Mouse (Mus musculus) liver, embryonic 16.5 days (tissue): ENCODE measurements at regions not wholly inside any gene's neighbourhood (a gene's known extent, or its start where the extent isn't known, plus 50 kb on each side); places are given as distances from the start of the nearest gene placed in this dataset.

Experiments
- ATAC-seq: fragments of 200-750 bp; cut with Nextera tagmentation; 2 replicates; pipeline ENCODE4 v1.8.0; 2017; ENCODE audit warnings: low read depth, mild to moderate bottlenecking, moderate number of reproducible peaks, moderate library complexity
- H3K27ac ChIP-seq: fragments of 300-500 bp; sonication (generic); 2 replicates; pipeline ENCODE4 v1.5.1; 2014; ENCODE audit warnings: mild to moderate bottlenecking, low read length
- H3K27me3 ChIP-seq: fragments of 300-500 bp; sonication (generic); 2 replicates; pipeline ENCODE4 v1.6.1; 2014; ENCODE audit warnings: low read depth, low read length, mixed read lengths; ENCODE audit not compliant: control insufficient read depth, insufficient read depth
- H3K36me3 ChIP-seq: fragments of 300-500 bp; sonication (generic); 2 replicates; pipeline ENCODE4 v1.6.1; 2014; ENCODE audit warnings: mild to moderate bottlenecking; ENCODE audit not compliant: control insufficient read depth, insufficient read depth
- H3K4me1 ChIP-seq: fragments of 300-500 bp; sonication (generic); 2 replicates; pipeline ENCODE4 v1.6.1; 2014; ENCODE audit warnings: low read depth, low read length, mixed read lengths; ENCODE audit not compliant: control insufficient read depth
- H3K4me2 ChIP-seq: fragments of 300-500 bp; sonication (generic); 2 replicates; pipeline ENCODE4 v1.6.1; 2014; ENCODE audit warnings: low read depth, low read length, mixed read lengths
- H3K4me3 ChIP-seq: fragments of 300-500 bp; sonication (generic); 2 replicates; pipeline ENCODE4 v1.5.1; 2014; ENCODE audit warnings: low read depth, mild to moderate bottlenecking, low read length
- H3K9ac ChIP-seq: fragments of 300-500 bp; sonication (generic); 2 replicates; pipeline ENCODE4 v1.6.1; 2014; ENCODE audit warnings: low read depth, low read length
- H3K9me3 ChIP-seq: fragments of 300-500 bp; sonication (generic); replicated peaks from 2 replicates; pipeline ENCODE4 v1.6.1; 2016; ENCODE audit warnings: low read length; ENCODE audit not compliant: control insufficient read depth
- WGBS: fragments of 180-500 bp; shearing (Covaris S2); extraction: QIAGEN DNeasy Blood & Tissue Kit; methylation state at CpG from one replicate; pipeline ENCODE4 v1.1.7; 2014; ENCODE audit not compliant: insufficient replicate concordance; 5-methylcytosine and 5-hydroxymethylcytosine counted together

GRCm38 (mm10) chr2:137951942-137952341, 304.4 kb upstream of the Btbd3 start:
- Histone ChIP-seq H3K27me3 (no peaks in the 10 kb centered on the region), H3K27ac (no peak overlapping the region), H3K4me1 (no peaks in the 10 kb centered on the region), H3K4me2 (no peak overlapping the region), H3K36me3 (no peaks in the 10 kb centered on the region), H3K4me3 (no peak overlapping the region), H3K9ac (no peak overlapping the region), H3K9me3 (no peaks in the 10 kb centered on the region)
- 51% methylated on average over 3 of the region's 3 CpGs for WGBS
- ATAC-seq, result no peak

GRCm38 (mm10) chr2:137950931-137951330, 305.4 kb upstream of the Btbd3 start:
- H3K36me3 ChIP-seq, result no peaks in the 10 kb centered on the region
- no peaks in the 10 kb centered on the region for H3K4me1 ChIP-seq
- H3K4me2 ChIP-seq, result no peak overlapping the region
- no peaks in the 10 kb centered on the region for H3K27me3 ChIP-seq
- H3K9ac ChIP-seq, result no peak overlapping the region
- H3K27ac ChIP-seq, result no peak overlapping the region
- no peak overlapping the region for H3K4me3 ChIP-seq
- no peaks in the 10 kb centered on the region for H3K9me3 ChIP-seq
- ATAC-seq, result no peak

- no peak overlapping the region for H3K9ac ChIP-seq
- H3K36me3 ChIP-seq, result no peaks in the 10 kb centered on the region
- WGBS, result 5% methylated on average over 7 of the region's 7 CpGs
- H3K4me3 ChIP-seq, result no peak overlapping the region
- no peaks in the 10 kb centered on the region for H3K4me1 ChIP-seq
- H3K27me3 ChIP-seq, result no peaks in the 10 kb centered on the region
- no peak overlapping the region for H3K27ac ChIP-seq
- H3K9me3 ChIP-seq, result no peaks in the 10 kb centered on the region
- no peak for ATAC-seq
- H3K4me2 ChIP-seq, result no peak overlapping the region
These were observed 313.6 kb upstream of the Btbd3 start for GRCm38 (mm10) chr2:137942753-137943152.

GRCm38 (mm10) chr2:137939591-137939990, 316.8 kb upstream of the Btbd3 start:
- H3K27ac ChIP-seq, result no peak overlapping the region
- no peak overlapping the region for H3K9ac ChIP-seq
- H3K4me1 ChIP-seq, result no peaks in the 10 kb centered on the region
- H3K4me2 ChIP-seq, result no peak overlapping the region
- no peaks in the 10 kb centered on the region for H3K36me3 ChIP-seq
- ATAC-seq, result no peak
- no peak overlapping the region for H3K4me3 ChIP-seq
- no peaks in the 10 kb centered on the region for H3K27me3 ChIP-seq
- H3K9me3 ChIP-seq, result no peaks in the 10 kb centered on the region
- WGBS, result 60% methylated on average over 3 of the region's 3 CpGs

GRCm38 (mm10) chr2:137938831-137939480, 317.4 kb upstream of the Btbd3 start:
- no peaks in the 10 kb centered on the region for H3K27me3 ChIP-seq
- no peak overlapping the region for H3K27ac ChIP-seq
- whole genome bisulfite sequencing, result 36% methylated on average over 7 of the region's 7 CpGs
- H3K4me2 ChIP-seq, result no peak overlapping the region
- ATAC-seq, result no peak
- no peaks in the 10 kb centered on the region for H3K36me3 ChIP-seq
- no peaks in the 10 kb centered on the region for H3K9me3 ChIP-seq
- H3K9ac ChIP-seq, result no peak overlapping the region
- H3K4me1 ChIP-seq, result no peaks in the 10 kb centered on the region
- no peak overlapping the region for H3K4me3 ChIP-seq

GRCm38 (mm10) chr2:137936613-137937012, 319.8 kb upstream of the Btbd3 start:
- H3K27ac ChIP-seq, result no peak overlapping the region
- no peaks in the 10 kb centered on the region for H3K36me3 ChIP-seq
- no peak for ATAC-seq
- H3K4me1 ChIP-seq, result no peaks in the 10 kb centered on the region
- no peaks in the 10 kb centered on the region for H3K9me3 ChIP-seq
- no peaks in the 10 kb centered on the region for H3K27me3 ChIP-seq
- no peak overlapping the region for H3K9ac ChIP-seq
- H3K4me3 ChIP-seq, result no peak overlapping the region
- H3K4me2 ChIP-seq, result no peak overlapping the region
- WGBS, result 63% methylated on average over 2 of the region's 2 CpGs

- Histone ChIP-seq H3K4me1 (no peaks in the 10 kb centered on the region), H3K4me2 (no peak overlapping the region), H3K4me3 (no peak overlapping the region), H3K9ac (no peak overlapping the region), H3K9me3 (no peaks in the 10 kb centered on the region), H3K27ac (no peak overlapping the region), H3K36me3 (no peaks in the 10 kb centered on the region), H3K27me3 (no peaks in the 10 kb centered on the region)
- 68% methylated on average over 2 of the region's 2 CpGs for WGBS
- no peak for ATAC-seq
These were observed 323.4 kb upstream of the Btbd3 start for GRCm38 (mm10) chr2:137932931-137933330.

- Histone ChIP-seq H3K27ac (no peak overlapping the region), H3K4me3 (no peak overlapping the region), H3K9ac (no peak overlapping the region), H3K9me3 (no peaks in the 10 kb centered on the region), H3K4me2 (no peak overlapping the region), H3K4me1 (no peaks in the 10 kb centered on the region), H3K27me3 (no peaks in the 10 kb centered on the region), H3K36me3 (no peaks in the 10 kb centered on the region)
- 58% methylated on average over 4 of the region's 4 CpGs for WGBS
- no peak for ATAC-seq
These were observed 323.9 kb upstream of the Btbd3 start for GRCm38 (mm10) chr2:137932488-137932887.

GRCm38 (mm10) chr2:137925488-137925887, 330.9 kb upstream of the Btbd3 start:
- H3K27me3 ChIP-seq, result no peaks in the 10 kb centered on the region
- no peak overlapping the region for H3K4me2 ChIP-seq
- ATAC-seq, result no peak
- H3K36me3 ChIP-seq, result no peaks in the 10 kb centered on the region
- no peaks in the 10 kb centered on the region for H3K4me1 ChIP-seq
- no peaks in the 10 kb centered on the region for H3K9me3 ChIP-seq
- H3K4me3 ChIP-seq, result no peak overlapping the region
- no peak overlapping the region for H3K9ac ChIP-seq
- no peak overlapping the region for H3K27ac ChIP-seq
- WGBS, result 46% methylated on average over 5 of the region's 5 CpGs
